9 mouse cellular contexts compared by ENCODE assay signal in the genomic region with DNA sequence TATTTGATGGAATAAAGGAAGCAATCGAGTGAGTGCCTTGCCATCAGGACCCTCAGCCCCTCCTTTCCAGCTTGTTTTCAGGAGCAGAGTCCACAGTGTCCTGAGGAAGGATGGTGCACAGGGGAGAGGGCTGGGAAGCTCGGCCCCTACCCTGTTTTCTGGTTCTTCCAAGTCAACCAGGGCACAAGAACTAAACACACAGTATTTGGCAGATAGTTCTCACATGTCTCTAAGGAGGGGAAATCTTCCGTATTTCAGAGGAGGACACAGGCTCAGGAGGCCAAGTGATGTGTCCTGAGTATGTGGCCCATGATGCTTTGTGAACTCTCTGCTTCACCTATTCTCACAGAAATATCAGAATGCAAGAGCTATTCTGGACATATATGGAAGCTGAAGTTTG. TPM values are rescaled to one million over a fixed set of nuclear protein-coding genes. Genes with fewer than 3 reads are reported as not detected.
DNase-seq lines count a peak whose midpoint lies in the region; ATAC-seq and TF ChIP-seq lines count a peak whose summit lies in the region.
"Had no signal": no experiment of that assay in that cellular context is flagged by ENCODE, and none has a peak within 500 bp of the region (broad histone marks: within the 10 kb centered on the region; RNA-seq: fewer than 3 reads in every experiment).

No protein-coding gene starts in this region.

- peaks cover 33% of the 10 kb centered on the region for H3K4me1 ChIP-seq in kidney, postnatal 0 days (replicated peaks; ENCODE audit: insufficient read depth, low read length)
- peaks cover 18% of the 10 kb centered on the region for H3K4me1 ChIP-seq in forebrain, embryonic 14.5 days (ENCODE audit: control insufficient read depth, insufficient read depth, low read length)
- H3K4me1 ChIP-seq in liver, embryonic 12.5 days, result peaks cover 82% of the 10 kb centered on the region
- peaks cover 37% of the 10 kb centered on the region for H3K4me1 ChIP-seq in stomach, embryonic 14.5 days (ENCODE audit: control insufficient read depth, insufficient read depth, low read length)

- H3K9me3 ChIP-seq in kidney, postnatal 0 days (replicated peaks; ENCODE audit: low read length), result no peaks in the 10 kb centered on the region
- no peaks in the 10 kb centered on the region for H3K9me3 ChIP-seq in forebrain, embryonic 14.5 days (replicated peaks; ENCODE audit: control insufficient read depth, low read length)
- H3K9me3 ChIP-seq in liver, embryonic 12.5 days (replicated peaks), result no peaks in the 10 kb centered on the region
- no peaks in the 10 kb centered on the region for H3K9me3 ChIP-seq in stomach, embryonic 14.5 days (ENCODE audit: control insufficient read depth, low read depth, low read length)
- H3K9me3 ChIP-seq: lung, embryonic 15.5 days had no signal

- ATAC-seq in kidney, postnatal 0 days (replicated peaks; ENCODE audit: low FRiP score, low read depth), result no peak
- ATAC-seq in forebrain, embryonic 14.5 days, result no peak
- ATAC-seq in liver, embryonic 12.5 days, result no peak
- ATAC-seq in stomach, embryonic 14.5 days (ENCODE audit: insufficient number of reproducible peaks, insufficient read depth, low FRiP score, low read depth), result no peak

- DNase-seq in kidney, postnatal 0 days (ENCODE audit: low spot score), result no peak
- no peak for DNase-seq in kidney, adult 9 months
- no peak for DNase-seq in forebrain, embryonic 14.5 days (ENCODE audit: low spot score)
- DNase-seq in adipocyte (ENCODE audit: low spot score), result no peak
- DNase-seq in frontal cortex, postnatal 25 days (ENCODE audit: low spot score in 2 of 2), result no peak
- DNase-seq in layer of hippocampus, adult 11-12 months (ENCODE audit: low spot score), result no peak

- H3K4me2 ChIP-seq in kidney, postnatal 0 days (ENCODE audit: low read length), result peak overlapping the region; percentile 10; the same call in 1 of the 2 replicates
- H3K4me2 ChIP-seq in forebrain, embryonic 14.5 days (ENCODE audit: low read length), result peak overlapping the region; percentile 74
- H3K4me2 ChIP-seq in liver, embryonic 12.5 days, result peak overlapping the region; percentile 87
- H3K4me2 ChIP-seq in stomach, embryonic 14.5 days (replicated peaks; ENCODE audit: low read depth, low read length), result 0 out of 2 replicates have a peak overlapping the region, but pooled peaks have one; percentile 97

- no peak overlapping the region for H3K27ac ChIP-seq in kidney, postnatal 0 days
- no peak overlapping the region for H3K27ac ChIP-seq in forebrain, embryonic 14.5 days (ENCODE audit: low read depth, low read length)
- peak overlapping the region; percentile 94 for H3K27ac ChIP-seq in liver, embryonic 12.5 days
- no peak overlapping the region for H3K27ac ChIP-seq in stomach, embryonic 14.5 days (ENCODE audit: low read length)
- H3K27ac ChIP-seq: lung, embryonic 15.5 days had no signal

- TF ChIP-seq CTCF in kidney, postnatal 0 days (IDR thresholded peaks at IDR 0.05; ENCODE audit: low read depth), result no peak

- no peaks in the 10 kb centered on the region for H3K36me3 ChIP-seq in kidney, postnatal 0 days (ENCODE audit: insufficient read depth, low read length)
- no peaks in the 10 kb centered on the region for H3K36me3 ChIP-seq in forebrain, embryonic 14.5 days (ENCODE audit: control insufficient read depth, insufficient read depth, low read length)
- H3K36me3 ChIP-seq in liver, embryonic 12.5 days, result peaks cover 3% of the 10 kb centered on the region; the same call in 1 of the 2 replicates
- H3K36me3 ChIP-seq in stomach, embryonic 14.5 days (ENCODE audit: control insufficient read depth, insufficient read depth, low read length), result no peaks in the 10 kb centered on the region
- H3K36me3 ChIP-seq: lung, embryonic 15.5 days had no signal

- WGBS in kidney, postnatal 0 days, result 56% methylated on average over 3 of the region's 3 CpGs
- WGBS in forebrain, embryonic 14.5 days, result 74% methylated on average over 3 of the region's 3 CpGs
- 63% methylated on average over 3 of the region's 3 CpGs for WGBS in liver, embryonic 12.5 days (ENCODE audit: insufficient replicate concordance)
- 61% methylated on average over 3 of the region's 3 CpGs for WGBS in stomach, embryonic 14.5 days

- no peak overlapping the region for H3K9ac ChIP-seq in kidney, postnatal 0 days (ENCODE audit: low read depth, low read length)
- peak overlapping the region; percentile 8; the same call in 1 of the 2 replicates for H3K9ac ChIP-seq in forebrain, embryonic 14.5 days (ENCODE audit: low read length)
- H3K9ac ChIP-seq in liver, embryonic 12.5 days, result peak overlapping the region; percentile 99; the same call in 1 of the 2 replicates
- no peak overlapping the region for H3K9ac ChIP-seq in stomach, embryonic 14.5 days (replicated peaks; ENCODE audit: low read depth, low read length)
- H3K9ac ChIP-seq: lung, embryonic 15.5 days had no signal

- no peak overlapping the region for H3K4me3 ChIP-seq in kidney, postnatal 0 days (replicated peaks; ENCODE audit: low read depth, low read length)
- H3K4me3 ChIP-seq in forebrain, embryonic 14.5 days (ENCODE audit: low read depth, low read length), result no peak overlapping the region
- peak overlapping the region; percentile 91 for H3K4me3 ChIP-seq in liver, embryonic 12.5 days
- H3K4me3 ChIP-seq in stomach, embryonic 14.5 days (ENCODE audit: low read depth, low read length), result no peak overlapping the region

- H3K27me3 ChIP-seq in kidney, postnatal 0 days (ENCODE audit: insufficient read depth, low read length), result no peaks in the 10 kb centered on the region
- no peaks in the 10 kb centered on the region for H3K27me3 ChIP-seq in forebrain, embryonic 14.5 days (replicated peaks; ENCODE audit: control insufficient read depth, insufficient read depth, low read length)
- H3K27me3 ChIP-seq in liver, embryonic 12.5 days (replicated peaks), result no peaks in the 10 kb centered on the region
- H3K27me3 ChIP-seq in stomach, embryonic 14.5 days (ENCODE audit: control insufficient read depth, insufficient read depth, low read length), result no peaks in the 10 kb centered on the region
- H3K27me3 ChIP-seq: lung, embryonic 15.5 days had no signal

RNA-seq across cellular contexts. Expression of gene Sppl3, which starts 2.5 kb away (rescaled TPM):
- 19.0 and 39.4 TPM in 2 replicates for polyA plus RNA-seq in kidney, postnatal 0 days (2015; fragmentation: Nextera tagmentation; extraction: Ambion mirVana)
- 20.3 and 24.0 TPM in 2 replicates for polyA plus RNA-seq in forebrain, embryonic 14.5 days (2014; fragmentation: Nextera tagmentation; extraction: Ambion mirVana)
- polyA plus RNA-seq in liver, embryonic 12.5 days (2016; fragmentation: Nextera tagmentation; extraction: Ambion mirVana), result 19.3 and 23.7 TPM in 2 replicates
- 27.6 and 27.7 TPM in 2 replicates for polyA plus RNA-seq in stomach, embryonic 14.5 days (2014; fragmentation: Nextera tagmentation; extraction: Ambion mirVana)

RNA-seq across cellular contexts. Expression of gene Hnf1a, which starts 42.5 kb away (rescaled TPM):
- 10.8 and 12.5 TPM in 2 replicates for polyA plus RNA-seq in kidney, postnatal 0 days (2015; fragmentation: Nextera tagmentation; extraction: Ambion mirVana)
- not detected in 2 replicates for polyA plus RNA-seq in forebrain, embryonic 14.5 days (2014; fragmentation: Nextera tagmentation; extraction: Ambion mirVana)
- 3.8 and 3.9 TPM in 2 replicates for polyA plus RNA-seq in liver, embryonic 12.5 days (2016; fragmentation: Nextera tagmentation; extraction: Ambion mirVana)
- polyA plus RNA-seq in stomach, embryonic 14.5 days (2014; fragmentation: Nextera tagmentation; extraction: Ambion mirVana), result 7.1 and 7.7 TPM in 2 replicates

Comparison
In these comparisons a context has a peak if more than half of its experiments do, and no peak if none do; other contexts are left out.
1. H3K4me2 ChIP-seq: peak in every context shown above with its lines; median percentile 97 in stomach, embryonic 14.5 days; 87 in liver, embryonic 12.5 days; 74 in forebrain, embryonic 14.5 days; 10 in kidney, postnatal 0 days.
2. H3K9ac ChIP-seq: peak in forebrain, embryonic 14.5 days (single experiment) and liver, embryonic 12.5 days (single experiment); none in kidney, postnatal 0 days (single experiment) and stomach, embryonic 14.5 days (single experiment).